Mouse (Mus musculus): ENCODE measurements around the gene Ulk4.

GRCm38 (mm10) chr9:121204149-121204800 is 72.7 kb downstream of the Ulk4 start:
- TF ChIP-seq POLR2A (IDR thresholded peaks at IDR 0.05; ENCODE audit: borderline replicate concordance, extremely low read depth, low read depth, low read length) (no peak), CTCF (IDR thresholded peaks at IDR 0.05; ENCODE audit: insufficient read depth, low read length) (no peak)

All from lung, adult 2 months (tissue).